In the genomic region with DNA sequence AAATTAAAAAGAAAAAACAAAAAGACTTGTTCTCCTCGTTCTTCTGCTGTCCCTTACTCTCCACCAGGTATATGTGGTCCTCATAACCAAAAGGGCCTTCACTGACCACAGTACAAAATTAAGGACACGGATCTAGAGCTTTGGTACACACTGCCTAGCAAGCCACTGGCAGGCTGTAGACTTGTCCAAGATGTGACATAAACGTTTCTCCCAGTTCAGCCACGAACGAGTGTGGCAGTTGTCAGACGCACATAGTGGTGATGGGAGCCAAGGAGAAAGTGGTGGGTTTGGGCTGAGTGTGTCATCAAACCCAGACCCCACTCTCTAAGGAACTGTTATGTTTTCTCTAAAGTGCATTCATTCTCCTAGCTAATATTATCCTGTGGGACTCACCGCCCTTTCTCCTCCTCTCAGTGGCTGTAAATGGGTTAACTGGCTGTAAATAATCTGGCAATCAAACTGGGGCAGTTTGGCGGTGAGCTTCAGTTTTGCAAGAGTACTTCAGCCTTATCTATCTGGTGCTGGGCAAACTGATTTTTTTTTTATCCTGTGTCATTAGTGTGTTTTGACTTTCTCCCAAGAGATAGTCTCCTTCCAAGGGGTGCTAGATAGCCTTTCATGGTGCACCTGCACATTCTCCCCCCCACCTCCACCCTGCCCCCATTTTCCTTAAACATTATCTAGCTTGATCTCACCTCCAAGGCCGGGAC, we compare ENCODE assay signal across 9 mouse cellular contexts. TPM values are rescaled to one million over a fixed set of nuclear protein-coding genes. Genes with fewer than 3 reads are reported as not detected.
DNase-seq lines count a peak whose midpoint lies in the region; ATAC-seq and TF ChIP-seq lines count a peak whose summit lies in the region.
"Had no signal": no experiment of that assay in that cellular context is flagged by ENCODE, and none has a peak within 500 bp of the region (broad histone marks: within the 10 kb centered on the region; RNA-seq: fewer than 3 reads in every experiment).

No protein-coding gene starts in this region.

- peak overlapping the region; percentile 96 for H3K4me3 ChIP-seq in heart, embryonic 11.5 days (ENCODE audit: low read depth, low read length)
- H3K4me3 ChIP-seq in forebrain, embryonic 15.5 days = peak overlapping the region; percentile 94
- peak overlapping the region; percentile 81 for H3K4me3 ChIP-seq in liver, embryonic 11.5 days (ENCODE audit: low read depth, low read length)
- H3K4me3 ChIP-seq in neural tube, embryonic 15.5 days (replicated peaks) = peak overlapping the region; percentile 74

- POLR2A ChIA-PET in Patski (lab: Charles Lee) = interaction anchor here (0.5 kb wide), 1 partner anchor 30 kb away, joined by 3 read pairs; no protein-coding TSS in a partner anchor

- no peaks in the 10 kb centered on the region for H3K9me3 ChIP-seq in heart, embryonic 11.5 days (replicated peaks; ENCODE audit: control insufficient read depth, low read length)
- H3K9me3 ChIP-seq in forebrain, embryonic 15.5 days = no peaks in the 10 kb centered on the region
- H3K9me3 ChIP-seq in liver, embryonic 11.5 days (ENCODE audit: control insufficient read depth, low read length) = no peaks in the 10 kb centered on the region
- no peaks in the 10 kb centered on the region for H3K9me3 ChIP-seq in neural tube, embryonic 15.5 days (replicated peaks)

- H3K27me3 ChIP-seq in heart, embryonic 11.5 days (ENCODE audit: control insufficient read depth, insufficient read depth, low read length) = no peaks in the 10 kb centered on the region
- no peaks in the 10 kb centered on the region for H3K27me3 ChIP-seq in Patski
- H3K27me3 ChIP-seq in forebrain, embryonic 15.5 days = no peaks in the 10 kb centered on the region
- H3K27me3 ChIP-seq in liver, embryonic 11.5 days (replicated peaks; ENCODE audit: control insufficient read depth, insufficient read depth, low read length) = no peaks in the 10 kb centered on the region
- H3K27me3 ChIP-seq in neural tube, embryonic 15.5 days (replicated peaks) = no peaks in the 10 kb centered on the region

- ATAC-seq in heart, embryonic 11.5 days (replicated peaks; ENCODE audit: insufficient number of reproducible peaks, low FRiP score, low TSS enrichment) = peak; percentile 28
- peak; percentile 4 for ATAC-seq in Patski
- no peak; the same call in 1 of the 2 replicates for ATAC-seq in forebrain, embryonic 15.5 days (replicated peaks)
- peak; percentile 11 for ATAC-seq in liver, embryonic 11.5 days (replicated peaks; ENCODE audit: low FRiP score)
- peak; percentile 39; the same call in 1 of the 2 replicates for ATAC-seq in neural tube, embryonic 15.5 days (ENCODE audit: low FRiP score)

- peaks cover 8% of the 10 kb centered on the region for H3K36me3 ChIP-seq in heart, embryonic 11.5 days (ENCODE audit: control insufficient read depth, insufficient read depth, low read length)
- H3K36me3 ChIP-seq in forebrain, embryonic 15.5 days = peaks cover 8% of the 10 kb centered on the region
- peaks cover 8% of the 10 kb centered on the region; the same call in 1 of the 2 replicates for H3K36me3 ChIP-seq in liver, embryonic 11.5 days (ENCODE audit: control insufficient read depth, insufficient read depth, low read length)
- H3K36me3 ChIP-seq in neural tube, embryonic 15.5 days = peaks cover 20% of the 10 kb centered on the region

- peak overlapping the region; percentile 89 for H3K27ac ChIP-seq in heart, embryonic 11.5 days (ENCODE audit: low read depth, low read length)
- H3K27ac ChIP-seq in forebrain, embryonic 15.5 days (replicated peaks) = peak overlapping the region; percentile 83
- peak overlapping the region; percentile 76 for H3K27ac ChIP-seq in liver, embryonic 11.5 days (ENCODE audit: low read depth, low read length)
- peak overlapping the region; percentile 88 for H3K27ac ChIP-seq in neural tube, embryonic 15.5 days (replicated peaks)

- intact Hi-C loops in left cerebral cortex, postnatal 10 days (cut with DNase I) = no loop called here

- CTCF ChIA-PET in Patski (lab: Charles Lee) = interaction anchor here (1.1 to 2.0 kb wide), 3 partner anchors 14 to 22 kb away, joined by 3 to 8 read pairs (median 3); no protein-coding TSS in a partner anchor

- in situ Hi-C loops in Patski (cut with MboI; ENCODE audit: low pct_unique_long_range_greater_than_20kb) = no loop called here

- DNase-seq in heart, postnatal 4 days = no peak
- no peak for DNase-seq in Patski (ENCODE audit: low read depth, low spot score)
- DNase-seq in liver, embryonic 11.5 days (ENCODE audit: low spot score) = no peak
- no peak for DNase-seq in urinary bladder, postnatal 25 days (ENCODE audit: low spot score)
- DNase-seq in left cerebral cortex, postnatal 10 days (ENCODE audit: extremely low spot score in 1 of 2, low spot score in 2 of 2) = no peak

- TF ChIP-seq CTCF in Patski (IDR thresholded peaks at IDR 0.05) = no peak

- WGBS in heart, embryonic 11.5 days (ENCODE audit: insufficient replicate concordance) = 18% methylated on average over 9 of the region's 9 CpGs
- 10% methylated on average over 9 of the region's 9 CpGs for WGBS in forebrain, embryonic 15.5 days
- WGBS in liver, embryonic 11.5 days = 10% methylated on average over 9 of the region's 9 CpGs
- WGBS in neural tube, embryonic 15.5 days = 12% methylated on average over 9 of the region's 9 CpGs

- H3K4me1 ChIP-seq in heart, embryonic 11.5 days (ENCODE audit: control insufficient read depth, insufficient read depth, low read length) = peaks cover 8% of the 10 kb centered on the region; the same call in 1 of the 2 replicates
- peaks cover 18% of the 10 kb centered on the region for H3K4me1 ChIP-seq in forebrain, embryonic 15.5 days
- peaks cover 30% of the 10 kb centered on the region for H3K4me1 ChIP-seq in liver, embryonic 11.5 days (replicated peaks; ENCODE audit: control insufficient read depth, insufficient read depth, low read length)
- peaks cover 16% of the 10 kb centered on the region for H3K4me1 ChIP-seq in neural tube, embryonic 15.5 days

- peak overlapping the region; percentile 70 for H3K4me2 ChIP-seq in heart, embryonic 11.5 days
- H3K4me2 ChIP-seq in forebrain, embryonic 15.5 days (replicated peaks) = peak overlapping the region; percentile 90
- H3K4me2 ChIP-seq in liver, embryonic 11.5 days = peak overlapping the region; percentile 81
- peak overlapping the region; percentile 85 for H3K4me2 ChIP-seq in neural tube, embryonic 15.5 days

- H3K9ac ChIP-seq in heart, embryonic 11.5 days (ENCODE audit: low read depth, low read length) = peak overlapping the region; percentile 60
- peak overlapping the region; percentile 39 for H3K9ac ChIP-seq in forebrain, embryonic 15.5 days (replicated peaks)
- peak overlapping the region; percentile 61 for H3K9ac ChIP-seq in liver, embryonic 11.5 days (ENCODE audit: low read depth, low read length)
- H3K9ac ChIP-seq in neural tube, embryonic 15.5 days (replicated peaks) = peak overlapping the region; percentile 82

RNA-seq across cellular contexts. Expression of gene Gdf9, which starts 0.7 kb away (rescaled TPM):
- 0.76 and 1.4 TPM in 2 replicates for polyA plus RNA-seq in heart, embryonic 11.5 days (2014; fragmentation: Nextera tagmentation; extraction: Ambion mirVana)
- total RNA-seq in heart, postnatal 4 days (2021) = under 1 TPM in 1 of 2 experiments, not detected in 1; 0.25 TPM
- polyA plus RNA-seq in Patski (2021) = 0.08 TPM
- 3.3 and 4.0 TPM in 2 replicates for polyA plus RNA-seq in forebrain, embryonic 15.5 days (2015; fragmentation: Nextera tagmentation; extraction: Ambion mirVana)
- 0.30 and 0.89 TPM in 2 replicates for polyA plus RNA-seq in liver, embryonic 11.5 days (2014; fragmentation: Nextera tagmentation; extraction: Ambion mirVana)
- polyA plus RNA-seq in neural tube, embryonic 15.5 days (2015; fragmentation: Nextera tagmentation; extraction: Ambion mirVana) = 2.4 and 2.9 TPM in 2 replicates
- 1 to 10 TPM in 1 of 2 experiments, under 1 TPM in 1; 0.58 to 1.5 TPM for total RNA-seq in left cerebral cortex, postnatal 10 days (2021)
- total RNA-seq: neutrophil, adult 5-6 weeks had no signal

RNA-seq across cellular contexts. Expression of gene Uqcrq, which starts 0.9 kb away (rescaled TPM):
- 1,123 and 1,162 TPM in 2 replicates for polyA plus RNA-seq in heart, embryonic 11.5 days (2014; fragmentation: Nextera tagmentation; extraction: Ambion mirVana)
- total RNA-seq in heart, postnatal 4 days (2021) = 1,000 to 10,000 TPM; 1,656 to 1,792 TPM
- polyA plus RNA-seq in Patski (2021) = 664 TPM
- polyA plus RNA-seq in forebrain, embryonic 15.5 days (2015; fragmentation: Nextera tagmentation; extraction: Ambion mirVana) = 589 and 615 TPM in 2 replicates
- 746 and 848 TPM in 2 replicates for polyA plus RNA-seq in liver, embryonic 11.5 days (2014; fragmentation: Nextera tagmentation; extraction: Ambion mirVana)
- polyA plus RNA-seq in neural tube, embryonic 15.5 days (2015; fragmentation: Nextera tagmentation; extraction: Ambion mirVana) = 796 and 911 TPM in 2 replicates
- total RNA-seq in left cerebral cortex, postnatal 10 days (2021) = 100 to 1,000 TPM; 560 to 578 TPM

RNA-seq across cellular contexts. Expression of gene Leap2, which starts 8.5 kb away (rescaled TPM):
- not detected in 2 replicates for polyA plus RNA-seq in heart, embryonic 11.5 days (2014; fragmentation: Nextera tagmentation; extraction: Ambion mirVana)
- total RNA-seq in heart, postnatal 4 days (2021) = not detected
- 0.12 TPM for polyA plus RNA-seq in Patski (2021)
- polyA plus RNA-seq in forebrain, embryonic 15.5 days (2015; fragmentation: Nextera tagmentation; extraction: Ambion mirVana) = not detected in 2 replicates
- polyA plus RNA-seq in liver, embryonic 11.5 days (2014; fragmentation: Nextera tagmentation; extraction: Ambion mirVana) = 5.1 and 6.5 TPM in 2 replicates
- 0.51 TPM in 1 of 2 replicates, not detected in the other for polyA plus RNA-seq in neural tube, embryonic 15.5 days (2015; fragmentation: Nextera tagmentation; extraction: Ambion mirVana)
- not detected for total RNA-seq in left cerebral cortex, postnatal 10 days (2021)
- total RNA-seq: neutrophil, adult 5-6 weeks had no signal

RNA-seq across cellular contexts. Expression of gene Gm10447, which starts 25.4 kb away (rescaled TPM):
- polyA plus RNA-seq in heart, embryonic 11.5 days (2014; fragmentation: Nextera tagmentation; extraction: Ambion mirVana) = 0.13 TPM in 1 of 2 replicates, not detected in the other
- not detected for total RNA-seq in heart, postnatal 4 days (2021)
- polyA plus RNA-seq in Patski (2021) = not detected
- polyA plus RNA-seq in forebrain, embryonic 15.5 days (2015; fragmentation: Nextera tagmentation; extraction: Ambion mirVana) = 0.08 TPM in 1 of 2 replicates, not detected in the other
- polyA plus RNA-seq in liver, embryonic 11.5 days (2014; fragmentation: Nextera tagmentation; extraction: Ambion mirVana) = 0.10 TPM in 1 of 2 replicates, not detected in the other
- polyA plus RNA-seq in neural tube, embryonic 15.5 days (2015; fragmentation: Nextera tagmentation; extraction: Ambion mirVana) = 0.13 TPM in 1 of 2 replicates, not detected in the other
- not detected for total RNA-seq in left cerebral cortex, postnatal 10 days (2021)
- total RNA-seq: neutrophil, adult 5-6 weeks had no signal

RNA-seq across cellular contexts. Expression of gene Shroom1, which starts 25.5 kb away (rescaled TPM):
- 3.3 and 3.7 TPM in 2 replicates for polyA plus RNA-seq in heart, embryonic 11.5 days (2014; fragmentation: Nextera tagmentation; extraction: Ambion mirVana)
- total RNA-seq in heart, postnatal 4 days (2021) = 1 to 10 TPM in 1 of 2 experiments, under 1 TPM in 1; 0.93 to 1.1 TPM
- not detected for polyA plus RNA-seq in Patski (2021)
- polyA plus RNA-seq in forebrain, embryonic 15.5 days (2015; fragmentation: Nextera tagmentation; extraction: Ambion mirVana) = 1.6 and 2.3 TPM in 2 replicates
- 2.6 and 2.7 TPM in 2 replicates for polyA plus RNA-seq in liver, embryonic 11.5 days (2014; fragmentation: Nextera tagmentation; extraction: Ambion mirVana)
- polyA plus RNA-seq in neural tube, embryonic 15.5 days (2015; fragmentation: Nextera tagmentation; extraction: Ambion mirVana) = 3.4 and 4.1 TPM in 2 replicates
- 1 to 10 TPM; 3.4 to 4.5 TPM for total RNA-seq in left cerebral cortex, postnatal 10 days (2021)
- total RNA-seq: neutrophil, adult 5-6 weeks had no signal
